Mouse (Mus musculus) gastrocnemius, adult 2 months (tissue): ENCODE results near the gene Prx. TPM values are rescaled to one million over a fixed set of nuclear protein-coding genes. Genes with fewer than 3 reads are reported as not detected.

Source experiments
- DNase-seq: peaks from one replicate; pipeline ENCODE4 v3.0.0; 2022
- H3K27ac ChIP-seq: fragments of 200-600 bp; 2 replicates; pipeline ENCODE4 v1.8.1; 2022; ENCODE audit warnings: mild to moderate bottlenecking
- H3K4me3 ChIP-seq: fragments of 200-600 bp; 2 replicates; pipeline ENCODE4 v1.8.1; 2022; ENCODE audit warnings: mild to moderate bottlenecking, moderate library complexity
- CTCF ChIP-seq: fragments of 200-600 bp; IDR thresholded peaks from 2 replicates; pipeline ENCODE4 v1.8.1; 2022; ENCODE audit warnings: antibody characterized with exemption, mild to moderate bottlenecking, moderate library complexity
- intact Hi-C: fragments of 180-260 bp; cut with DNase I; formaldehyde crosslinking; loops from one replicate; pipeline ENCODE4 v1.15.1; 2025
- total RNA-seq, 2 experiments: library from RNA; stranded (reverse); gene quantifications; 2 replicates each; pipeline ENCODE4 v1.2.3; 2021

Prx gene
- total RNA-seq, 2 experiments from 2014 or later = 3.1 to 4.1 TPM

DNA sequence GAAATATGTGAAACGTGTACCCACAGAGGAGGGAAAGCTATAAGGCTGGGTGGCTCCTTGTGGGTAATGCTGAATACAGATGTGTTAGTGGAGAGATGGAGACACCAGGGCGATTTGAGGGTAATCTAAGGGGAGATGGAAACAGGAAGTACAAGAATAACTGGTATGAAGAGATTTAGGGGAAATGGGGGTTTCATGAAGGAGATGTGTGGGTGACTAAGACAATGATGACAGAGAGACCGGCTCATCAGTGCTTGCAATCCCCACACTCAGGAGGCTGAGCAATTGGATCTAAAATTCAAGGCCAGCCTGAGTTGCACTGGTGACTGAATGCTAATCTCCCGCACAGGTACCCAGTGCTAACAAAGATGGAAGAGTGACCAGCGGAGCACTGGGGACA, 52.9 kb downstream of the Prx start:
- intact Hi-C loops = no loop called here
- H3K27ac ChIP-seq = peak overlapping the region; percentile 87; the same call in 1 of the 2 replicates
- peak overlapping the region; percentile 90 for H3K4me3 ChIP-seq
- no peak for DNase-seq
- no peak for TF ChIP-seq CTCF

DNA sequence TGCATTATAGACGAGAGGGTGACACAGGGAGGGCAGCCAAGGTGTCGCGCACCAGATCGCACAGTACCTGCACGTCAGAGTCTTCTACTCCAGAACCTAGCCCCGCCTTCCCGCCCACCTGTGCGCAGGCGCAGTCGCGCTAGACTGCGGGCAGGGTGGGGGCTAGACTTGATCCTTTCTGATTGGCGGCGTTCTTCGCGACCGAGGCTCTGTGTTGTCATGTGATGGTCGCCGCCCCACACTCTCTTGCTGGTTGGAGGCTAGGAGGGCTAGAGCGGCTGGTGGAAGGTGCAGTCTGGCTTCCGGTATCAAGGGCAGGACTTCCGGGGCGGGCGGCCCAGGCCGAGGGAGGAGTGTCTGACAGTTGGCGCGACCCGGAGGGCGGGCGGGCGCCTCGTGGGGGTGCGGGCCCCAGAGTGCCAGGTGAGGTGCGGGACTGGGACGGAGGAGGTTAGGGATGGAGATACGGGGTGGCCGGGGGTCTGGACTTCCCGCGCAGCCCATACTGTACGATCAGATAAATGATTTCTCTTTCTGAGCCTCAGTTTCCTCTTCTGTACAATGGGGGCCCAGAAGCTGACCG, 53.9 kb downstream of the Prx start, which contains the start of the genes Pld3 and 2310022A10Rik:
Pld3 (minus strand) TSS at position 288 of the 583 bp plus-strand sequence.
2310022A10Rik (plus strand) TSS at position 303 of the 583 bp plus-strand sequence.
- Histone ChIP-seq H3K27ac (peak within 1 kb of the TSS; percentile 87), H3K4me3 (peak within 1 kb of the TSS; percentile 90)
- intact Hi-C loops = no loop called here
- TF ChIP-seq CTCF = no peak
- DNase-seq = peak; percentile 98

DNA sequence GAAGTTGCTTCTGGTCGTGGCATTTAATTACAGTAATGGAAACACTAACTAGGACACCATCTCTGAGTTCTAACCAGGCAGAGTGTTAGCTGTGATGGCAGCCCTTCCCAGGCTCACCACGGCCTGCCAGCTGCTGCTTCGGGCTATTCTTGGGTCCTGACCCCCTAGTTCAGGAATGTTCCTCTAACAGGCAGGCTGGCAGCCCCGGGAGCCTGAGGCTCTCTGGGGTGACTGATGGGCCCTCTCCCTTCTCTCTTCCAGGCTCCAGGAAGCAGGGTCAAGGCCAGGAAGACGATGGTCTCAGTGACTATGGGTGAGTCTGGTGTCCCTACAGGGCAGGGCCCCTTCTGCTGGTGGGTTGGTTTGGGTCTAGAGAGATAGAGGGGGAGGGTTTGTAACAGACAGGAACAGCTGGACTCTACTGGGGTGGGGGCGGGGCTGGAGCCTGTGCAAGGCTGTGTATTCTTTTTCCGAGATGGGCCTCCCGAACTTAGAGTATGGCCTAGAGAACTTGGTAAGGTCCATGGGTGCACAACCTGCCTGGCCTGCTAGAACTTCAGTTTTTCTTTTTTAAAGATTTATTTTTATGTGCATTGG, 61.3 kb downstream of the Prx start:
- Histone ChIP-seq H3K4me3 (peak overlapping the region; percentile 72), H3K27ac (peak overlapping the region; percentile 97)
- intact Hi-C loops = loop anchor here (5.0 kb wide), 1 partner anchor 42 kb away; no protein-coding TSS in a partner anchor
- TF ChIP-seq CTCF = no peak
- peak; percentile 90 for DNase-seq

DNA sequence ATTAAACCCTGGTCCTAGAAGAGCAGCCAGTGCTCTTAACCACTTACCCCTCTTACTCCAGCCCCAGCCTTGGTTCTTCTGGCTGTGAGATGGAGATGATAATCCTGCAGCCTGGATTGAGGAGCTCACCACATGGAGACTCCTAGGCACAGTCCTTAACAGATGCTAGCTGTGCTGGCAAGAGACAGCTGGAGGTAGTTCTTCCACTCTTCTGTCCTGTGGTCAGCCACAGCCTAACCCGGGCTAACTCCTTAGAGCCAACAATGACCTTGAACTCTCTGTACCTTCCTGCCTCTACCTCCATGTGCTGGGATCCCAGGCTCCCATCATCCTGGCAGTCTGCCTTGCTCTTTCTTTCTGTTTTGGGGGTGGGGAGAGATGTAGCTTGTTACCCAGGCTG, 61.9 kb downstream of the Prx start:
- Histone ChIP-seq H3K4me3 (peak overlapping the region; percentile 72), H3K27ac (peak overlapping the region; percentile 97)
- DNase-seq = no peak
- no peak for TF ChIP-seq CTCF
- intact Hi-C loops = loop anchor here (5.0 kb wide), 1 partner anchor 41 kb away; no protein-coding TSS in a partner anchor

Other genes starting within 250 kb of the Prx start
- gene Numbl, start 240.9 kb upstream of the Prx start, total RNA-seq = 1 to 10 TPM; 3.8 to 4.2 TPM
- gene Ltbp4, start 161.6 kb upstream of the Prx start, total RNA-seq = 10 to 100 TPM; 48.0 to 81.2 TPM
- 1 to 10 TPM; 2.3 to 2.8 TPM for gene Shkbp1, start 143.3 kb upstream of the Prx start, total RNA-seq
- not detected for gene Gm20479, start 141.9 kb upstream of the Prx start, total RNA-seq
- gene Sptbn4, start 51.6 kb upstream of the Prx start, total RNA-seq = under 1 TPM in 1 of 2 experiments, not detected in 1; 0.03 TPM
- gene Blvrb, start 51.3 kb upstream of the Prx start, total RNA-seq = 10 to 100 TPM in 1 of 2 experiments, 1 to 10 TPM in 1; 8.9 to 15.8 TPM
- 1 to 10 TPM; 3.3 to 7.1 TPM for gene Sertad3, start 25.6 kb upstream of the Prx start, total RNA-seq
- 1 to 10 TPM; 5.5 to 9.1 TPM for gene Sertad1, start 12.4 kb upstream of the Prx start, total RNA-seq
- gene Hipk4, start 23.9 kb downstream of the Prx start, total RNA-seq = under 1 TPM in 1 of 2 experiments, not detected in 1; 0.13 TPM
- 10 to 100 TPM; 14.5 to 17.2 TPM for gene Pld3, start 53.9 kb downstream of the Prx start, total RNA-seq
- 100 to 1,000 TPM; 107 to 123 TPM for gene 2310022A10Rik, start 53.9 kb downstream of the Prx start, total RNA-seq
- gene Akt2, start 92.2 kb downstream of the Prx start, total RNA-seq = 100 to 1,000 TPM; 194 to 199 TPM
- gene Ttc9b, start 154.6 kb downstream of the Prx start, total RNA-seq = not detected
- 10 to 100 TPM; 35.3 to 39.1 TPM for gene Map3k10, start 175.3 kb downstream of the Prx start, total RNA-seq
- under 1 TPM; 0.43 to 0.84 TPM for gene Zfp607b, start 190.0 kb downstream of the Prx start, total RNA-seq
- gene Zfp60, start 232.1 kb downstream of the Prx start, total RNA-seq = 1 to 10 TPM; 5.9 to 9.0 TPM